Mouse (Mus musculus) hindlimb bud, embryonic 11.5 days (tissue): ENCODE measurements around the gene Rgs3.

ENCODE experiments used
- DNase-seq: peaks from one replicate; pipeline ENCODE4 v3.0.0-alpha.2; 2012; ENCODE audit warnings: low read depth, low spot score; ENCODE audit errors: extremely low spot score

Rgs3 gene

GRCm38 (mm10) chr4:62711582-62711981 is 151.9 kb downstream of the Rgs3 start:
- no peak for DNase-seq

- no peak for DNase-seq
Measured at GRCm38 (mm10) chr4:62720861-62721260, 161.2 kb downstream of the Rgs3 start.

DNA sequence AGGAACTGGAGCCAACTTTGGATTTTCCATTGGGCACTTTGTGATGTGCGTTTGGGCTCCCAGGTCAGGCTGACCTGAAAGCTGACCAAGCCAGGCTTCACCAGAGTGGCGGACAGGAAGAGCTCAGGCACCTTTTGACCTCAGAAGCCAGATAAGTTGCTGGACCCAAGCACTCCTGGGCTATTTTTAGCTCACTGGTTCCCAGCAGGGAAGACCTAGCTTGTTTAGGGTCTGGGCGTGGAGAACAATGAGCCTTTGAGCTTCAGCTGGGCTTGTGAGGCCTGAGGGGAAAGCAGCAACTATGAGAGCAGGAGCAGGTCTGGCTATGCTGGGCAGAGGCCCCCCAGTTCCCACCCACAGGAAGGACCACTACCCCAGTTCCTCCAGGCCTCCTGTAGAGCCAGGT is 162.4 kb downstream of the Rgs3 start:
- DNase-seq: no peak

GRCm38 (mm10) chr4:62723795-62724194 is 164.1 kb downstream of the Rgs3 start:
- DNase-seq: no peak

- no peak for DNase-seq
Measured at GRCm38 (mm10) chr4:62726282-62726937, 166.8 kb downstream of the Rgs3 start.

DNA sequence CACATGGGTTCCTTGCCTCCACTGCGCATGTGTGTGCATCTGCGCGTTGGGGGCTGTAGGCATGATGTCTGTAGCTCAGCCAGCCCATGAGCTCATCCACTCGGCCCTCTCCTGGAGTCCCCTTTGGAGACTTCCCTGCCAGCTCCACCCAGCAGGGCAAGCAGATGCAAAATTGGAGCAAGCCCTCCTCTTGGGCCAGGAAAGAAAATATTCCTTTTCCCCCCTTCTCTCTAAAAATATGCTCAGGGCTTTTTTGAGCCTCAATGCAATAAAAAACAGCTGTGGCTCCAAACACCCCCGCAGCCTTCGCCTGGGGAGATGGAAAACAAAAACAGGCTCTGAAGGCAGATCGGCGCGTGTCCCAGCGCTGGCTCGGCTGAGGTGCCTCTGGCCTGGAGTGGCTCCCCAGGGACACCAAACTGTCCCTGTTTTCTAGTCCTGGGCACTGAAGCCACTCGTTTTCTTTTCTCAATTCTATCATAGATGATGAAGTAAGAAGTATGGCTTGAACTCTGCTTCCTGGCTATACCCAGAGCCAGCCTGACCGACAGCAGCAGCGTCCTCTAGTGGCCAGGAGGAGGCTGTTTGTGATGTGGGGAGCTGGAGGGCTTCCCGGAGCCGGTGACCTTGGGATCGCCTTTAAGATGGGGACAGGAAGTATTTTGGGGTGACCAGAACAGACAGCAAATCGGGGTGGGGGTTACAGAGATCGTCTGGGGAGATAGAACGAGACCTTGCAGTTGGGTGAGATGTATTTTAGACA is 168.1 kb downstream of the Rgs3 start:
- no peak for DNase-seq

DNA sequence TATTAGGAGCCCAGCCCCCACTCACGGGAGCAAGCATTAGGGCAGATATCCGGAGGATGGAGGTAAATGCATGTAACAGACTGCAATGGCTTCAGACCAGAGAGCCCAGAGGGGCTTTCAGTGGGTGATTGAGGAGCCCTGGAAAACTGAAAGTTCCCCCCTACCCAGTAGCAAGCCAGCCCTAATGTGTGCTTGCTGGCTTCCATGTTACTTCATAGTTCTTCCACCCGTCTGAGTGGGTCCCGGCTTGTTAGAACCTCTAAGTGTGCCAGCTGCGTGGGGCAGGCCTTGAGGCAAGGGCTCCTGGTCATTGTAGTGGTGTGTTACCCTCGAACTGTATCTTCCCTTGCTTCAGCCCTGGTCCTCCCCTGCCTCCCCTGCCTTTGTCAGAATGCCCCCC is 168.8 kb downstream of the Rgs3 start:
- DNase-seq: no peak

DNA sequence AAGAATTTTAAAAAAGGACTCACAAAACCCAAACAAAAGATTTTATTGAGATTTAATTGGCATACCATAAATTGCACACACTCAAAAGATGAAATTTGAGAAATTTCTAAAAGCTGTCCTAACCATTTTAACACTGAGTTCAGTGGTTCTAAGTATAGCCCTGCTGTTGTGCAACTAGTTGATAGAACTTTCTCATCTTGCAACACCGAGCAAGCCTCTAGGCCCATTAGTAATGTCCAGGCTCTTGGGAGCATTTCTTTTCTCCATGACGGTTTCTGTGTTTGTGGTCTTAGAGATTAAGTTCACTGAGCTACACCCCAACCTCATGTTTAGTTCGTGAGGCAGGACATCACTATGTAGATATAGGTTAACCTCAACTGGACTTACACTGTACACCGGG is 169.5 kb downstream of the Rgs3 start:
- no peak for DNase-seq

- no peak for DNase-seq
Measured at GRCm38 (mm10) chr4:62729941-62730340, 170.3 kb downstream of the Rgs3 start.

DNA sequence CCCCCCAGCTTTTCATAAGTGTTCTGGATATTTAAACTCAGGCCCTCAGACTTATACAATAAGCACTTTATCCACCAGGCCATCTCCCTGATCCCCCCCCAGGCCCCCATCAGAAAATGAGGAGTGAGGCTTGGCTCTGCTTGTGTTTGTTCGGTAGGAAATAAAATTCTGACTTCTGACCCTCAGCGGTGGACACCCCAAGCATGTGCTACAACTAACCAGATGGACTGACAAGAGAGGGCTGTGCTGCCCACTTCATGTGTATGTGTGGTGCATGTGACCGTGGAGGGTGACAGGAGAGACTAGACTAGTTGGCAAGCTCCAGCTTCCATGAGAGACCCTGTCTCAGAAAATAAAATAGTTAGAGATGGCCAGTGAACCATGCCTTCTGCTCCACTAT is 171.2 kb downstream of the Rgs3 start:
- no peak for DNase-seq

- no peak for DNase-seq
Measured at GRCm38 (mm10) chr4:62731531-62732063, 171.9 kb downstream of the Rgs3 start.

- no peak for DNase-seq
Measured at GRCm38 (mm10) chr4:62732096-62732495, 172.4 kb downstream of the Rgs3 start.

- no peak for DNase-seq
Measured at GRCm38 (mm10) chr4:62732840-62733239, 173.2 kb downstream of the Rgs3 start.

GRCm38 (mm10) chr4:62733938-62734337 is 174.3 kb downstream of the Rgs3 start:
- DNase-seq: no peak

DNA sequence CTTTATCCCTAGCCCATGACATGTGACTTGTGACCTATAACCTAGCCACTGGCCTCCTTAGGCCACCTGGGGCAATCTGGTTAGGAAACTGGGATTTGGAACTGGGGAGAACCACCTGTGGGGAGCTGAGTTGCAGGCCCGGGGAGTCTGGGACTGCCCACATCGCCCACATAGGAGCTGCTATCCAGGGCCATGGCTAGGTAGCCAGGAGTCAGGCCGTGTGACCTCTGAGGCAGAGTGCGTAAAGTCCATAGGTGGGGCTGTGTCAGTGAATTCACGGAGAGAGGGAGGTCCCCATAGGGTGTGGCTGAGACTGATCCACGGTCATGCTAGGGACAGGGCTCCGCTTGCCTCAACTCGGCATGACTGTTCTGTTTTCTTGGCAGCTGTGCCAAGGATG is 175.6 kb downstream of the Rgs3 start:
- no peak for DNase-seq

- DNase-seq: no peak
Measured at GRCm38 (mm10) chr4:62735878-62736277, 176.2 kb downstream of the Rgs3 start.

- no peak for DNase-seq
Measured at GRCm38 (mm10) chr4:62736421-62736820, 176.8 kb downstream of the Rgs3 start.

- no peak for DNase-seq
Measured at GRCm38 (mm10) chr4:62736904-62737303, 177.3 kb downstream of the Rgs3 start.

DNA sequence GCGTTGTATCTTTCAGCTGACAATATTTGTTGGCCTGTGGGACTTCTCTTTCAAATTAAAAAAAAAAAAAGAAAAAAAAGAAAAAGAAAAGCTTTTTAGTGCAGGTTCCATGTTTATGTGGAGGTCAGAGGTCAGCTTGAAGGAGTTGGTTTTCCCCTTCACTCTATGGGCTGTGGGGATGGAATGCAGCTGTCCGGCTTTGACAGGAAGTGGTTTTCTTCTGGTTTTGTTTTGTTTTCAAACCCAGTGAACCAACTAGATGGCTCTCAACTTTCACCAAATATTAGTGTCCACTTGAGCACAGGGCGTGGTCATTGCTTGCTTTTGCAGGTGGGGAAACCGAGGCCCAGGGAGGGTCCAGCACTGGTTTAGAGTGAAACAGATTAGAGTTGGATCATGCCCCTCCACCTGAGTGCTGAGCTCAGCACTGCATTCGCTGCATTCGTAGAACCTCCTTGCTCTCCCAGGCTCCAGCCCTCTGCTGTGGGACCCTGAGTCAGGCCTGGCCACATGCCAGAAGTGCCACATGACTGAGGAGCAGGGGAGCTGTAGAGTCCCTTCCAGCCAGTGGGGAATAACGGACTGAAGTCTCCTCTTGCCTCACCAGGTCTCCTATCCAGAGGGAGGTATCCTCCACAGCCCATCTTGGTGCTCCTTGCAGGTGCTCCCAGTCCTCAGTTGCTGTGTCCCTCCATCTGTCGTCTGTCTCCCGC is 178.5 kb downstream of the Rgs3 start:
- DNase-seq: no peak

DNA sequence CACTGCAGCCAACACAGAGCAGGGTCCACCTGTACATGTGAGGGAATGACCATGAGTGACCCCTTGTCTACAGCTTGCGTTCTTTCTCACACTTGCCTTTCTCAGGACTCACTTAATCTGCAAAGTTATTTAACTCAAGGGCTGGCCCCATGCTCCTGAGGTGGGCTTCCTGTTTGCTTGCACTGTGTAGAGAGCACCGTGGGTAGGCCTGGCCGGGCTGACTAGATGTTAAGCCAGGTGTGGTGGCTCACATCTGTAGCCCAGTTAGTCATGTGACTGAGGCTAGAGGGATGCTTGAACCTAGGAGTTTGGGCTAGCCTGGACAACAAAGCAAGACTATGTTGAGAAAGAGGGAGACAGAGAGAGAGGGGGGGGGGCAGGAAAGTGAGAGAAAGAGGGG is 179.3 kb downstream of the Rgs3 start:
- no peak for DNase-seq

DNA sequence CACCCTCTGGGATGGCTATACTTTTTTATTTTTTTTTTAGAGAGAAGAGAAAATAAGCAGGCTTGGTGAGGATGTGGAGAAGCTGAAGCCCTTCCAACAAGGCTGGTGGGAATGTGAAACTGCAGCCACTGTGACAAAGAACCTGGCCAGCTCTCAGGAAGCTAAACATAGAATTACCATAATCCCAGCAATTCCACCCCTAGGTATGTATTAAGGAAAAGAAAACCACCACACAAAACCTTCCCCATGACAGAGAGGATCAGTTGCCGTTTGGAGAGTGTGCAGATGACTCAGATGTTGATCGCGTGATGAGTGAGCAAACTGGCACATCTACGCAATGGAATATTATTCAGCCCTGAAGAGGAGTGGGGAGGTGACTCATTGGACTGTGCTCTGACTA is 179.9 kb downstream of the Rgs3 start:
- no peak for DNase-seq
